Mouse (Mus musculus) forebrain, embryonic 13.5 days (tissue): ENCODE measurements at regions not wholly inside any gene's neighbourhood (a gene's known extent, or its start where the extent isn't known, plus 50 kb on each side); places are given as distances from the start of the nearest gene placed in this dataset.
"Not testable (repeated sequence)": the region's sequence is repeated elsewhere in the genome, so short reads cannot be mapped to it uniquely, and the experiment has no call there.

Experiments
- ATAC-seq: fragments of 200-750 bp; cut with Nextera tagmentation; 2 replicates; pipeline ENCODE4 v1.8.0; 2017
- H3K27ac ChIP-seq: fragments of 300-500 bp; sonication (generic); 2 replicates; pipeline ENCODE4 v1.5.1; 2015; ENCODE audit warnings: inconsistent platforms, mild to moderate bottlenecking, moderate library complexity
- H3K27me3 ChIP-seq: fragments of 300-500 bp; sonication (generic); 2 replicates; pipeline ENCODE4 v1.6.1; 2015; ENCODE audit warnings: mild to moderate bottlenecking, inconsistent platforms
- H3K36me3 ChIP-seq: fragments of 300-500 bp; sonication (generic); 2 replicates; pipeline ENCODE4 v1.6.1; 2015; ENCODE audit warnings: mild to moderate bottlenecking, inconsistent platforms; ENCODE audit not compliant: poor library complexity, severe bottlenecking
- H3K4me1 ChIP-seq: fragments of 300-500 bp; sonication (generic); 2 replicates; pipeline ENCODE4 v1.6.1; 2015; ENCODE audit warnings: inconsistent platforms
- H3K4me2 ChIP-seq: fragments of 300-500 bp; sonication (generic); 2 replicates; pipeline ENCODE4 v1.6.1; 2015; ENCODE audit warnings: inconsistent platforms, mild to moderate bottlenecking, moderate library complexity
- H3K4me3 ChIP-seq: fragments of 300-500 bp; sonication (generic); 2 replicates; pipeline ENCODE4 v1.5.1; 2015; ENCODE audit warnings: mild to moderate bottlenecking, inconsistent platforms
- H3K9ac ChIP-seq: fragments of 300-500 bp; sonication (generic); 2 replicates; pipeline ENCODE4 v1.6.1; 2015; ENCODE audit warnings: mild to moderate bottlenecking, inconsistent platforms
- H3K9me3 ChIP-seq: fragments of 300-500 bp; sonication (generic); replicated peaks from 2 replicates; pipeline ENCODE4 v1.6.1; 2016; ENCODE audit warnings: inconsistent platforms
- WGBS: fragments of 180-500 bp; shearing (Covaris S2); methylation state at CpG from one replicate; pipeline ENCODE4 v1.1.7; 2015; 5-methylcytosine and 5-hydroxymethylcytosine counted together

DNA sequence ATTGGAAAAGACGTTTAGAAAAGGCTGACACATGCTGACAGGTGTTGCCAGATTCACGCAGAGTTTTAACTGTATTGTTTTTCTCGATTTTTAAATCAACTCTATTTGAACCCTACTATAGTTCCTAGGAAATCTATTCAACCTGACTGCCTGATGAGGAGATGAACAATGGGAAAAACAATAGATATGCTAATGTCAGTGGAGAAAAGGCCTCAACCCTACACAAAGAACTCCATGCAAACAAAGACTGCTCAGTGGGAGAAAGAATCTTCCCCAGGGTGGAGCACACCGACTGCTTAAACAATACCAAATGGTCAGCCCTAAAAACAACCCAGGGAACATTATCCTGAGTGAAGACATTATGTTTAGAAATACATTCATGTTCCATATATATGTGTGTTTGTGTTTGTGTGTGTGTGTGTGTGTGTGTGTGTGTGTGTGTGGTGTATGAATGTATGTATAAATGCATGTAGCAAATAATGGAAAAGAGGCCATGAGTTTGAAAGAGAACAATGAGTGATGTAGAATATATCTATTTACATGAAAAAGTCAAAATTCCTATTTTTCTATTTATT, 204.1 kb upstream of the Zfp804a start:
- no peak overlapping the region for H3K4me3 ChIP-seq
- no peak overlapping the region for H3K27ac ChIP-seq
- under 1% methylated on average over 4 of the region's 4 CpGs for WGBS
- H3K4me1 ChIP-seq = peaks cover 4% of the 10 kb centered on the region
- peak; percentile 62; the same call in 1 of the 2 replicates for ATAC-seq
- no peak overlapping the region for H3K4me2 ChIP-seq
- H3K36me3 ChIP-seq = no peaks in the 10 kb centered on the region
- no peaks in the 10 kb centered on the region for H3K27me3 ChIP-seq
- no peak overlapping the region for H3K9ac ChIP-seq
- no peaks in the 10 kb centered on the region for H3K9me3 ChIP-seq

DNA sequence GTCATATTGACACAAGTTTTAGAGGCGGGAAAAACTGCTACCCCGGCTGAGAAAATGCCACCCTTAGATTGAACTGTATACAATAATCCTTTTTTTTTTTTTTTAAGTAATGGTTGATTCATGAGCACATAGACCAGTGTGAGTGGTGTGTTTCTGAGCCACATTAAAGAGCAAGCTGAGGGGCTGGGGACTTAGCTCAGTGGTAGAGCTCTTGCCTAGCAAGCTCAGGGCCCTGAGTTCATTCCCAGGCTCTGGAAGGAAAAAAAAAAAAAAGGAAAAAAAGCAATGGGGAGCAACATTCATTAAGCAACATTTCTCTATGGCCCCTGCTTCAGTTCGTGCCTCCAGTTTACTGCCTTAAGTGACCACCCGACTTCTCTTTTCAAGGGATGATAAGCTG, 203.1 kb upstream of the Zfp804a start:
- no peak overlapping the region for H3K4me2 ChIP-seq
- 34% methylated on average over 4 of the region's 4 CpGs for WGBS
- ATAC-seq = no peak
- H3K4me3 ChIP-seq = no peak overlapping the region
- no peaks in the 10 kb centered on the region for H3K36me3 ChIP-seq
- no peak overlapping the region for H3K9ac ChIP-seq
- H3K9me3 ChIP-seq = no peaks in the 10 kb centered on the region
- peaks cover 4% of the 10 kb centered on the region for H3K4me1 ChIP-seq
- no peak overlapping the region for H3K27ac ChIP-seq
- H3K27me3 ChIP-seq = no peaks in the 10 kb centered on the region

DNA sequence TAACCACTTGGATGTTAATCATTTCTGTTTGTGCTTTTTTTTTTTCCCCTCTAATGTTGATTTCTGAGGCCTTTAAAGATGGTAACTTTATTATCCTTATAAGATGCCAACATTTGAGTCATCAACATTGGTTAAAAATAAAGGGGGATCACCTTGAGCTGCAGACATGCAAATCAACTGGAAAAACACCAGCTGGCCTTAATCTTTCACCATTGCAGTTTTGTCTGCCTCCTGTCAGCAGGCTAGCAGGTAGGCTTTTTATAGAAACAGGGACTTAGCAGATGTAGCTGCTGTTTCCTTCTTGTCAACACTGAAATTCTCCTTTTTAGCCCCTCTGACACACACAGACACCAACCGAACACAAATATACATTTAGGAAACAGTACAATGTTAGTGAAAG, 167.6 kb upstream of the Zfp804a start:
- H3K9me3 ChIP-seq = no peaks in the 10 kb centered on the region
- H3K36me3 ChIP-seq = no peaks in the 10 kb centered on the region
- H3K27ac ChIP-seq = no peak overlapping the region
- H3K9ac ChIP-seq = no peak overlapping the region
- no peaks in the 10 kb centered on the region for H3K27me3 ChIP-seq
- no peak for ATAC-seq
- WGBS = 80% methylated on average over 1 of the region's 1 CpGs
- no peak overlapping the region for H3K4me3 ChIP-seq
- H3K4me1 ChIP-seq = no peaks in the 10 kb centered on the region
- no peak overlapping the region for H3K4me2 ChIP-seq

DNA sequence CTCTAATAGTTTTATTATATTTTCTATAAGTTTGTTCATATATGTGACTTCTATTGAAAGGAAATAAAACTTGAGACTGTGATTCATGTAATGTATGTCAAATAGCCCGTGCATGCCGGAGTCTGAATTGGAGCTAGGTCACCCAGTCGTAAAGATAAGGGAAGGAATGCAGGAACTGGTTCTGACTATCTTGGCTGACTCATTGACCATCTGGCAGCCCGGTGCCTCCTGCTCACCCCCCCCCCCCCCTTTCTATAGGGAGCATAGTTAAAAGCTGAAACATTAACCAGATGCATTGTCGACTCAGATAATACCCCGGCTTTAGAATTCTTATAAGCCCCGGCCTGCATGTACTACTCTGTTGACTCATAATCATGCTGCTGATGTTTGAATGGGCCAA, 160.5 kb upstream of the Zfp804a start:
- not testable (repeated sequence) for H3K9me3 ChIP-seq, H3K4me3 ChIP-seq, H3K36me3 ChIP-seq, H3K4me2 ChIP-seq, H3K27me3 ChIP-seq, ATAC-seq, H3K27ac ChIP-seq, H3K4me1 ChIP-seq, H3K9ac ChIP-seq
- WGBS = 77% methylated on average over 7 of the region's 7 CpGs

DNA sequence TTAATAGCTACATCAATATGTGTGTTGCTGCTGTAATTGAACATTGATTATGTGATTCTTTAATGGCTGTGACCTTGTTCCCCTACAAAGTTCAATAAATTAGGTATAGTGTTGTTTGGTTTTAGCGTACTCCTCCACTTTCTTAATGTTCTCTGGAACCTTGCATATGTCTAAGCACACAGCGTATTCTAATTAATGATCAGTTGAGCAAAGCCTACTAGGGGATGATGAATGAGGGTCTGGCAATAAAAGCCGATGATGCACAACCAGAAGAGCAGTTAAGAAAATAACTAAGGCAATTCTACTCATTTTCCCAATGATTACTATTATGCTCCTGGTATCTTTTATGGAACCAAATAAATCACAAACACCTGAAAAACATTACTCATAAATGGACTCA, 113.7 kb upstream of the Zfp804a start:
- 95% methylated on average over 3 of the region's 3 CpGs for WGBS
- Histone ChIP-seq H3K27me3 (no peaks in the 10 kb centered on the region), H3K9ac (no peak overlapping the region), H3K4me3 (no peak overlapping the region), H3K4me1 (no peaks in the 10 kb centered on the region), H3K4me2 (no peak overlapping the region), H3K36me3 (no peaks in the 10 kb centered on the region), H3K9me3 (no peaks in the 10 kb centered on the region), H3K27ac (no peak overlapping the region)
- no peak for ATAC-seq
